Mouse (Mus musculus) kidney, embryonic 16.5 days (tissue): Measurements from ENCODE around the gene Elavl4. TPM values are rescaled to one million over a fixed set of nuclear protein-coding genes. Genes with fewer than 3 reads are reported as not detected.

Experiments used
- polyA plus RNA-seq: library from polyadenylated mRNA; unstranded; fragments of >200 nt; fragmentation: Nextera tagmentation; extraction: Ambion mirVana; gene quantifications from 2 replicates; pipeline ENCODE4 v1.2.1, GENCODE M21; 2015

Gene Elavl4
- polyA plus RNA-seq, 1 experiment from 2014 or later = 10.9 TPM

Other genes starting within 250 kb of the Elavl4 start
- 0.25 and 0.41 TPM in 2 replicates for gene Agbl4, start 45.8 kb upstream of the Elavl4 start, polyA plus RNA-seq